Mouse (Mus musculus) megakaryocyte-erythroid progenitor cell, adult 5-6 weeks (primary cell): ENCODE measurements around the gene Psmd2. TPM values are rescaled to one million over a fixed set of nuclear protein-coding genes. Genes with fewer than 3 reads are reported as not detected.
"Not testable (repeated sequence)": the region's sequence is repeated elsewhere in the genome, so short reads cannot be mapped to it uniquely, and the experiment has no call there.

ENCODE experiments used
- ATAC-seq: replicated peaks from 2 replicates; pipeline ENCODE4 v1.8.0; 2016; ENCODE audit warnings: mild to moderate bottlenecking, inconsistent platforms; ENCODE audit not compliant: severe bottlenecking, poor library complexity, low FRiP score, low TSS enrichment
- total RNA-seq, 2 experiments: library from RNA; stranded (forward) in 1 of 2; stranded (reverse) in 1 of 2; fragments of 200-1000, 215-1000 nt in 1 of 2; fragments of >200 nt in 1 of 2; fragmentation: Nextera tagmentation in 1 of 2; gene quantifications; 2 replicates each; pipeline ENCODE4 v1.2.3; 2014 to 2017

Gene Psmd2
- total RNA-seq, 2 experiments from 2014 or later = 233 to 234 TPM

- ATAC-seq = no peak
These were observed 7.5 kb upstream of the Psmd2 start for GRCm38 (mm10) chr16:20643911-20644310.

- no peak for ATAC-seq
These were observed 477 bp downstream of the Psmd2 start for GRCm38 (mm10) chr16:20651947-20652310.

- no peak for ATAC-seq
These were observed 1.9 kb downstream of the Psmd2 start for GRCm38 (mm10) chr16:20653315-20653714.

- ATAC-seq = no peak
These were observed 6.2 kb downstream of the Psmd2 start for GRCm38 (mm10) chr16:20657661-20658060.

- ATAC-seq = not testable (repeated sequence)
These were observed 16.6 kb downstream of the Psmd2 start, which contains the start of gene Eif4g1 for GRCm38 (mm10) chr16:20668013-20668412. Gene Eif4g1, plus strand, starts transcription at chr16:20668313.

- no peak for ATAC-seq
These were observed 18.8 kb downstream of the Psmd2 start for GRCm38 (mm10) chr16:20670291-20670690.

GRCm38 (mm10) chr16:20671886-20672285 lies 20.4 kb downstream of the Psmd2 start:
- no peak for ATAC-seq

GRCm38 (mm10) chr16:20672500-20672902 lies 21.0 kb downstream of the Psmd2 start:
- peak; percentile 74 for ATAC-seq

GRCm38 (mm10) chr16:20672965-20673705 lies 21.7 kb downstream of the Psmd2 start:
- no peak for ATAC-seq

- ATAC-seq = peak; percentile 76
These were observed 22.4 kb downstream of the Psmd2 start for GRCm38 (mm10) chr16:20673706-20674303.

GRCm38 (mm10) chr16:20675213-20675612 lies 23.8 kb downstream of the Psmd2 start:
- ATAC-seq = no peak

- no peak for ATAC-seq
These were observed 25.2 kb downstream of the Psmd2 start for GRCm38 (mm10) chr16:20676702-20677101.

GRCm38 (mm10) chr16:20677380-20677779 lies 25.9 kb downstream of the Psmd2 start:
- ATAC-seq = no peak

- ATAC-seq = peak; percentile 80
These were observed 26.7 kb downstream of the Psmd2 start for GRCm38 (mm10) chr16:20677974-20678675.

GRCm38 (mm10) chr16:20690774-20691173 lies 39.3 kb downstream of the Psmd2 start:
- peak; percentile 42 for ATAC-seq

GRCm38 (mm10) chr16:20691617-20692016 lies 40.2 kb downstream of the Psmd2 start:
- no peak for ATAC-seq

- no peak for ATAC-seq
These were observed 41.0 kb downstream of the Psmd2 start for GRCm38 (mm10) chr16:20692241-20692965.

GRCm38 (mm10) chr16:20693111-20693701 lies 41.8 kb downstream of the Psmd2 start, which contains the start of gene Fam131a:
Gene Fam131a, plus strand, starts transcription at chr16:20693241.
- peak; percentile 82 for ATAC-seq

GRCm38 (mm10) chr16:20694781-20695180 lies 43.3 kb downstream of the Psmd2 start:
- no peak for ATAC-seq
